Mouse (Mus musculus): ENCODE measurements around the gene Hoxa5. TPM values are rescaled to one million over a fixed set of nuclear protein-coding genes. Genes with fewer than 3 reads are reported as not detected.

Hoxa5 gene
- polyA plus RNA-seq, 1 experiment from 2014 or later: not detected

- 4% methylated on average over 4 of the region's 4 CpGs for WGBS
These were observed 2.7 kb upstream of the Hoxa5 start for GRCm38 (mm10) chr6:52206882-52207683.

GRCm38 (mm10) chr6:52205638-52206621 is 1.5 kb upstream of the Hoxa5 start:
- Histone ChIP-seq H3K36me3 (ENCODE audit: control insufficient read depth, insufficient read depth, low read length) (no peaks in the 10 kb centered on the region), H3K4me2 (ENCODE audit: low read depth, low read length, severe bottlenecking) (no peak overlapping the region), H3K27me3 (ENCODE audit: control insufficient read depth, insufficient read depth, low read length) (peaks cover 99% of the 10 kb centered on the region), H3K9me3 (ENCODE audit: control insufficient read depth, low read length) (no peaks in the 10 kb centered on the region), H3K4me3 (ENCODE audit: low read depth, low read length) (no peak overlapping the region), H3K4me1 (replicated peaks; ENCODE audit: control insufficient read depth, insufficient read depth, low read length) (peaks cover 7% of the 10 kb centered on the region; the same call in 1 of the 2 replicates), H3K27ac (ENCODE audit: low read depth, low read length) (no peak overlapping the region), H3K9ac (ENCODE audit: low read length) (no peak overlapping the region)
- DNase-seq (ENCODE audit: low spot score) (peak; percentile 64), ATAC-seq (replicated peaks; ENCODE audit: low FRiP score) (no peak)
- WGBS: under 1% methylated on average over 55 of the region's 55 CpGs

More at GRCm38 (mm10) chr6:52206882-52207683, 2.7 kb upstream of the Hoxa5 start:
- H3K9ac ChIP-seq (ENCODE audit: low read length): no peak overlapping the region
- H3K4me3 ChIP-seq (ENCODE audit: low read depth, low read length): no peak overlapping the region
- DNase-seq (ENCODE audit: low spot score) (peak; percentile 49), ATAC-seq (replicated peaks; ENCODE audit: low FRiP score) (no peak)
- no peaks in the 10 kb centered on the region for H3K9me3 ChIP-seq (ENCODE audit: control insufficient read depth, low read length)
- no peak overlapping the region for H3K4me2 ChIP-seq (ENCODE audit: low read depth, low read length, severe bottlenecking)
- no peaks in the 10 kb centered on the region for H3K36me3 ChIP-seq (ENCODE audit: control insufficient read depth, insufficient read depth, low read length)
- peaks cover 99% of the 10 kb centered on the region for H3K27me3 ChIP-seq (ENCODE audit: control insufficient read depth, insufficient read depth, low read length)
- no peak overlapping the region for H3K27ac ChIP-seq (ENCODE audit: low read depth, low read length)
- peaks cover 7% of the 10 kb centered on the region; the same call in 1 of the 2 replicates for H3K4me1 ChIP-seq (replicated peaks; ENCODE audit: control insufficient read depth, insufficient read depth, low read length)

DNA sequence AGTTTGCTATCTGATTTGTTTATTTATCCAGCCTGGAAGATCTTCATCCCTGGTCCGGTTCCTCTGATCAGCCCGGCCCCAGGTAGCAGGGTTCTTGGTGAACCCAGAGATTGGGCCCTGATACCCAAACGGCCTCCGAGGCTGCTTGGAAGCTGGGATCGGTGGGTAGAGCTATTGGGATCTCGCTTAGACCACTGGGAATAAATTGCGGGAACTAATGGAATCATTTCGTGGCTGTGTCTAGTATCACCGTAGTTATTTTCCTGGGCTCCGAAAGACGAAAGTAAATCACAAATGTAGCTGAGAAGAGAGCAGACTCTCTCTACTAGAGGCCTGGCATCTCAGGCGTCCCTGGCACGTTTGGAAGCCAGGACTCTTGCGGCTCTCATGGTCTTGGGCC is 834 bp upstream of the Hoxa5 start:
- Histone ChIP-seq H3K36me3 (ENCODE audit: control insufficient read depth, insufficient read depth, low read length) (no peaks in the 10 kb centered on the region), H3K27ac (ENCODE audit: low read depth, low read length) (no peak overlapping the region), H3K9me3 (ENCODE audit: control insufficient read depth, low read length) (no peaks in the 10 kb centered on the region), H3K9ac (ENCODE audit: low read length) (no peak overlapping the region), H3K4me2 (ENCODE audit: low read depth, low read length, severe bottlenecking) (no peak overlapping the region), H3K4me1 (replicated peaks; ENCODE audit: control insufficient read depth, insufficient read depth, low read length) (peaks cover 7% of the 10 kb centered on the region; the same call in 1 of the 2 replicates), H3K4me3 (ENCODE audit: low read depth, low read length) (no peak overlapping the region), H3K27me3 (ENCODE audit: control insufficient read depth, insufficient read depth, low read length) (peaks cover 100% of the 10 kb centered on the region)
- no peak for ATAC-seq (replicated peaks; ENCODE audit: low FRiP score)
- DNase-seq (ENCODE audit: low spot score): no peak
- 4% methylated on average over 14 of the region's 14 CpGs for WGBS

DNA sequence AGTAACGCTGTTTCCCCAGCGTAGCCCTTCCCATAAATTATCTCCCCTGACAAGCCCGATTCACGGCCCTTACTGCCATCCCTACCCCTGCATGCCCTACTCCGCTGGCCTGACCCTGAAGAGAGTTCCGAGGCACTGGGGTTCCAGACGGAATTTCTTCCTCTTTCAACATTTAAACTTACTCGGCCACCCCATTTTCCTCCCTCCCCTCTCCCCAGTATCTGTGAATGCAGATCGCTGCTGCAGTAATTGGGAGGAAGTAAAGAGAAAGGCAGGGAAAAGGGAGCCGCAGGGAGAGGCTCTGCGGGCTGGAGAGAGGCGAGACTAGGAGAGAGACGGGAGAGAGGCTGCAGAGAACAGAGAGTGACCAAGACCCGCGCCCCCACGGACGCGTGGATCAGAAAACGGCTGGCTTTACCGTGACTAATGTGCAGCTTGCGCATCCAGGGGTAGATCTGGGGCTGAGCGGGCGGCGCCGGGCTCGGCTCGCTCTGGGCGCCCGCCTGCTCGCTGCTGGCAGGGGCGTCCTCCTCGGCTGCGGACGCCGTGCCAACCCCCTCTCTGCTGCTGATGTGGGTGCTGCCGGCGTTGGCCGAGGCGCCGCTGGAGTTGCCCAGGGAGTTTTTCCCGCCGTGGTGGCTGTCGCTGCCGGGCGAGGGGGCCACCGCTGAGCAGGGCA is 877 bp downstream of the Hoxa5 start:
- Histone ChIP-seq H3K27me3 (ENCODE audit: control insufficient read depth, insufficient read depth, low read length) (peaks cover 100% of the 10 kb centered on the region), H3K9ac (ENCODE audit: low read length) (no peak overlapping the region), H3K4me2 (ENCODE audit: low read depth, low read length, severe bottlenecking) (no peak overlapping the region), H3K4me1 (replicated peaks; ENCODE audit: control insufficient read depth, insufficient read depth, low read length) (peaks cover 2% of the 10 kb centered on the region; the same call in 1 of the 2 replicates), H3K4me3 (ENCODE audit: low read depth, low read length) (peak overlapping the region; percentile 11; the same call in 1 of the 2 replicates), H3K36me3 (ENCODE audit: control insufficient read depth, insufficient read depth, low read length) (no peaks in the 10 kb centered on the region), H3K9me3 (ENCODE audit: control insufficient read depth, low read length) (no peaks in the 10 kb centered on the region), H3K27ac (ENCODE audit: low read depth, low read length) (no peak overlapping the region)
- peak; percentile 65 for DNase-seq (ENCODE audit: low spot score)
- no peak for ATAC-seq (replicated peaks; ENCODE audit: low FRiP score)
- WGBS: under 1% methylated on average over 46 of the region's 46 CpGs

GRCm38 (mm10) chr6:52203121-52203370 is 1.3 kb downstream of the Hoxa5 start:
- ATAC-seq (replicated peaks; ENCODE audit: low FRiP score): no peak
- peaks cover 100% of the 10 kb centered on the region for H3K27me3 ChIP-seq (ENCODE audit: control insufficient read depth, insufficient read depth, low read length)
- no peak overlapping the region for H3K4me3 ChIP-seq (ENCODE audit: low read depth, low read length)
- no peak overlapping the region for H3K9ac ChIP-seq (ENCODE audit: low read length)
- H3K9me3 ChIP-seq (ENCODE audit: control insufficient read depth, low read length): no peaks in the 10 kb centered on the region
- no peak for DNase-seq (ENCODE audit: low spot score)
- H3K27ac ChIP-seq (ENCODE audit: low read depth, low read length): no peak overlapping the region
- no peaks in the 10 kb centered on the region for H3K36me3 ChIP-seq (ENCODE audit: control insufficient read depth, insufficient read depth, low read length)
- H3K4me1 ChIP-seq (replicated peaks; ENCODE audit: control insufficient read depth, insufficient read depth, low read length): peaks cover 2% of the 10 kb centered on the region; the same call in 1 of the 2 replicates
- under 1% methylated on average over 10 of the region's 10 CpGs for WGBS
- H3K4me2 ChIP-seq (ENCODE audit: low read depth, low read length, severe bottlenecking): no peak overlapping the region

- no peak for ATAC-seq (replicated peaks; ENCODE audit: low FRiP score)
- H3K27me3 ChIP-seq (ENCODE audit: control insufficient read depth, insufficient read depth, low read length): peaks cover 100% of the 10 kb centered on the region
These were observed 1.8 kb downstream of the Hoxa5 start for GRCm38 (mm10) chr6:52202362-52203120.

GRCm38 (mm10) chr6:52201269-52201668 is 3.1 kb downstream of the Hoxa5 start:
- H3K9ac ChIP-seq (ENCODE audit: low read length): no peak overlapping the region
- H3K27me3 ChIP-seq (ENCODE audit: control insufficient read depth, insufficient read depth, low read length): peaks cover 100% of the 10 kb centered on the region
- no peak for ATAC-seq (replicated peaks; ENCODE audit: low FRiP score)
- no peaks in the 10 kb centered on the region for H3K9me3 ChIP-seq (ENCODE audit: control insufficient read depth, low read length)
- H3K27ac ChIP-seq (ENCODE audit: low read depth, low read length): no peak overlapping the region
- peaks cover 2% of the 10 kb centered on the region; the same call in 1 of the 2 replicates for H3K4me1 ChIP-seq (replicated peaks; ENCODE audit: control insufficient read depth, insufficient read depth, low read length)
- WGBS: 10% methylated on average over 1 of the region's 1 CpGs
- H3K36me3 ChIP-seq (ENCODE audit: control insufficient read depth, insufficient read depth, low read length): no peaks in the 10 kb centered on the region
- no peak overlapping the region for H3K4me3 ChIP-seq (ENCODE audit: low read depth, low read length)
- H3K4me2 ChIP-seq (ENCODE audit: low read depth, low read length, severe bottlenecking): no peak overlapping the region
- DNase-seq (ENCODE audit: low spot score): no peak

More at GRCm38 (mm10) chr6:52202362-52203120, 1.8 kb downstream of the Hoxa5 start:
- H3K27ac ChIP-seq (ENCODE audit: low read depth, low read length): no peak overlapping the region
- no peaks in the 10 kb centered on the region for H3K9me3 ChIP-seq (ENCODE audit: control insufficient read depth, low read length)
- H3K9ac ChIP-seq (ENCODE audit: low read length): no peak overlapping the region
- WGBS: 2% methylated on average over 22 of the region's 22 CpGs
- DNase-seq (ENCODE audit: low spot score): no peak
- H3K36me3 ChIP-seq (ENCODE audit: control insufficient read depth, insufficient read depth, low read length): no peaks in the 10 kb centered on the region
- H3K4me2 ChIP-seq (ENCODE audit: low read depth, low read length, severe bottlenecking): no peak overlapping the region
- H3K4me1 ChIP-seq (replicated peaks; ENCODE audit: control insufficient read depth, insufficient read depth, low read length): peaks cover 2% of the 10 kb centered on the region; the same call in 1 of the 2 replicates
- H3K4me3 ChIP-seq (ENCODE audit: low read depth, low read length): no peak overlapping the region
